Mouse (Mus musculus): ENCODE data around the gene Plekhn1. TPM values are rescaled to one million over a fixed set of nuclear protein-coding genes. Genes with fewer than 3 reads are reported as not detected.

Gene Plekhn1
- total RNA-seq, 1 experiment from 2014 or later: 23.6 TPM

DNA sequence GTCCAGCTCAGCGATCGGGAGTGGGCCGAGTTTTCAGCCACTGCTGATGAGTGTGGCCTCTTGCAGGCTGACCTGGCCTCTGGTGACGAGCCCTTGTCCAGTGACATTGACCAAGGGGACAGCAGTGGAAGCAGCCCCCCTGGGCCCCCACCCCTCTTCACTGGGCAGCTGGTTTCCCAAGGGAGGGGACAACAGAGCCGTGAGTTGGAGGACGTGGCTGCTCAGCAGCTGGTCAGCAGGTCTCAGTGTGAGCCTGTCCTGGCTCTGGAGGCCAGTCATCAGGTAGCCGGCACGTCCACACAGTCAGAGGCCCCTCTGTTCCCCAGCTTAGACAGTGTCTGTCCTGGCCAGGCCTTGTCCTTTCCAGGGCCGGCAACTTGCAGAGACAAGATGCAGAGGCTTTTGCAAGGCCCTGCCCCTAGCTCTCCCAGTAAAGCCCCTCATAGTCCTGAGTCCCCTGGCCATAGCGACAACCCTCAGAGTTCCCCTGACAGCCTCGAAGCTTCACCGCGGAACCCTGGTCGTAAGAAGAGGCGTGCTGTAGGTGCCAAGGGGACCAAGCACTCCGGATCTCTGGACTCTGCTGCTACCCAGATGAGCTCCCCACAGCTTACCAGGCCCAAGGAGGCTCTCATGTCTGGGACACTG, 17.5 kb downstream of the Plekhn1 start:
- ATAC-seq (ENCODE audit: extremely low read depth, insufficient number of reproducible peaks, low FRiP score, poor library complexity, severe bottlenecking): no peak

DNA sequence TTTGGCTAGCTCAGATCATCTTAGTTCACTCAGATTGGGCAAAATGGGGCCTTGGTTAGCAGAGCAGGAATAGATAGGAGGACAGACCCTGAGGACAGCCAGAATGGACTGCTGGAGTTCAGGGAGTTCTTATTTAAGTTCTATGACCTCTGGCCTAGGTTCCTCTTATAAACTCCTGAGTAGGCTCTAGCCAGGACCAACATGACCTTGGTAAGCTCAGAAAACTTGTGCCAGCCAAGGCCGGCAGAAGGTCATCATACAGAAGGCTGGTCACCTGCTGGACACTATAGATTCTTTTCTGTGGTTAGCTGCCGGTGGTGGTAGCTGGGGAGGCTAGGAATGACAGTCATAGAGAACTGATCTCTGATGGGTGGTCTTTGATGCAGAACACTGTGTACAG, 18.5 kb downstream of the Plekhn1 start:
- ATAC-seq (ENCODE audit: extremely low read depth, insufficient number of reproducible peaks, low FRiP score, poor library complexity, severe bottlenecking): no peak

DNA sequence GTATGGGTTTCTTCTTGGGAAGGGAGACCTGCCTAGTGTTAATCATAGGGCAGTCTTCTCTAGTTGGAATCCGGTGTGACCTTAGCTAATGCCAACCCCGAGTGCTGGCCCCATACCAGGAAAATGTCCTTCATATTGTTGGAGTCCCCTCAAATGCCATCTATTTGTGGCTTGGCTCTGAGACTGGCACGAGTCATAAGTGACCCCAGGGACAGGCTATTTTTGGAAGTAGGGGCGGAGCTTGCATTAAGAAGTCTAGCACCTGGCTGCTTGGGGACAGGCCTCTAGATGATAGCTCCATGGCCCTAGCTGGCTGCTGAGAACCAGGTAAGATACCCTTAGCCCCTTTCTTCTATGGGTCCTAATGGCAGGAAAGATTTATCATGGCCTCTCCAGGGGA, 19.0 kb downstream of the Plekhn1 start, which contains the start of gene Perm1:
Perm1 (plus strand) TSS at position 220 of the 400 bp plus-strand sequence.
- no peak for ATAC-seq (ENCODE audit: extremely low read depth, insufficient number of reproducible peaks, low FRiP score, poor library complexity, severe bottlenecking)

DNA sequence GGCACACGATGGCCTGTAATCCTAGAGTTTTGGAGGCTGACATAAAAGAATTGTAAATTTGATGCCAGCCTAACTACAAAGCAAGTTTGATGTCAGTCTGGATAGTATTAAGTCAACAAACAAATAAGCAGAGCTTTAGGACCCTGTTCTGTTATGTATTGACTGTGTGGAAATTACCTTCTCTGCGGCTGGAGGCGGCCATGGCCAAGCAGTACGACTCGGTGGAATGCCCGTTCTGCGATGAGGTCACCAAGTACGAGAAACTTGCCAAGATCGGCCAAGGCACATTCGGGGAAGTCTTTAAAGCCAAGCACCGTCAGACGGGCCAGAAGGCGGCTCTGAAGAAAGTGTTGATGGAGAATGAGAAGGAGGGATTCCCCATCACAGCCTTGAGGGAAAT, 21.5 kb downstream of the Plekhn1 start:
- no peak for ATAC-seq (ENCODE audit: extremely low read depth, insufficient number of reproducible peaks, low FRiP score, poor library complexity, severe bottlenecking)

DNA sequence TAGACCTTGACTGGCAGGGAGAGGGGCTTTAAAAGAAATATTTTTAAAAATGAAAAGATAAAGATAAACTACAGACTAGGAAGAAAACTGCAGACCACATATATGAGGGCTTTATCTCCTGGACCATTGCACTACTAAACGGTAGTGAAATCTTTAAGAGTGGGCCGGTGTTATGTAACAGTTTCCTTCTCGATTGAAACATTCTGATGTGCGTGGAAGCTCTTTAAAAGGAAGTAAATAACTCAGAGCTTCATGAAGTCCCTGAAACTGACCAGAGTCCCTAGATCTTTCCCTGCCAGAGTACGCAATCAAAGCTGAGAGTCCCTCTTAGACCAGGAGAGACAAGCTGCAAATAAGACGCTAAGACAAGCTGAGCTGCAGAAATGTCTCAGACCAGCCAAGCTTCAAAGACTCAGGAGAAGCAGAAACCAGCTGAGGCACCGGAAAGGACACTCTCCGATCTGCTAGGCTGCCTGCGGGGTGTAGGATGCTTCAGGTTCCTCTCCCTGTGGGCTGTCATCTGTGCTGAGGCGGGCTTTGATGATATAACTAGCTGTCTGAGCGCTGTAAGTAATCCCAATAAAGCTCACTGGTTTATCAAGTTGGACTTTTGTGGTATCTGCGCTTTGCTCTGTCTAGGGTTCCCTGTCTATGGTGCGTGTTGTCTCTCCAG, 24.6 kb downstream of the Plekhn1 start:
- ATAC-seq (ENCODE audit: extremely low read depth, insufficient number of reproducible peaks, low FRiP score, poor library complexity, severe bottlenecking): 0 out of 2 replicates have a peak, but pooled peaks have one; percentile 18

DNA sequence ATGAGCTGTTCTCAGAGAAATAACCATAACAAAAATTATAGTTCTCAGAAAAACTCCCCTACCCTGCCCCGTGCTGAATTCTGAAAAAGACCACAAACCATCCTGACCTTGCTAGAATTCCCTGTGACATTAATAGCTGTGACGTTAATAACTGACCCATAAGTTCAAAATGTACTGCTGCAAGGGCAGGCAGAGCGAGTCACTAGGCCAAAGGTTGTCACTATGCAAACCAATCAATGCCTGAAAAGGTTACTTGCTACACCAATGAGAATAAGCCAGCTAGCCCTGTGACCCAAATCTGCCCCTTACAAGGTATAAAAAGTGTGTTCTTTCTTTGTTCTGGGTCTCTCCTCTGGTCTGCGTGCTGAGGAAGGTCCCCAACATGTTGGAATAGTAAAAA, 25.8 kb downstream of the Plekhn1 start:
- ATAC-seq (ENCODE audit: extremely low read depth, insufficient number of reproducible peaks, low FRiP score, poor library complexity, severe bottlenecking): no peak

DNA sequence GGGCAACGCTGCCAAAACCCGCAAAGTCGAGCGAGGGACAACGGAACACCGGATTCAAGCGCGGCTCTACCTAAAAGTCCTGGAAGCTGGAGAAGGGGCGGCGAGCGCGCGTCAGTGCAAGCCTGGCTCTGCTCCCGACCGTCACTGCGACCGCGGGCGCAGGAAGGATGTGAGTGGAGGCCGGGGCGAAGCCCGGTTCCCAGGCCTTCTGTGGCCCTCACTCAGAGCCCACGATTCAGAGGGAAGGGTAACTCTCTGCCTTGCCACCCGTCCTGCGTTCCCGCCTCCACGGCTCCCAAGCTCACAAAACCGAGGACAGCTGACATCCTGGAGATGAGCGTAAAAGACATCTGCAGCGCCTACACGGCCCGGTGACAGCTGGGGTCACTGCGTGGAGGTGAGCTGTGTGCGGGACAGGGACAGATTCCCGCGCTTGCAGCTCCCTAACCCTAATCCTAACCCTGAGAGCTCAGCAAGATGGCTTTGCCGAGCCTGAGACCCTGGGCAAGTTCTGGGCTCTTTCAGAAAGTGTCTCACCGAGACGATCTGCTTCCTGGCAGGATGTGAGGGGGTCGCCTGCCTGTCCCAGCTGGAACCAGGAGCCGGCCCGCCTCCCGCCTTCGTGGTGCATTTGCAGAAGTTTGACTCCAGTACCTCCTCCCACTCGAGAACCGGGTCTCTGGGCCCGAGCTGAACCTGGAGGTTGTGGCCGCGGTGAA, 31.1 kb downstream of the Plekhn1 start:
- no peak for ATAC-seq (ENCODE audit: extremely low read depth, insufficient number of reproducible peaks, low FRiP score, poor library complexity, severe bottlenecking)

DNA sequence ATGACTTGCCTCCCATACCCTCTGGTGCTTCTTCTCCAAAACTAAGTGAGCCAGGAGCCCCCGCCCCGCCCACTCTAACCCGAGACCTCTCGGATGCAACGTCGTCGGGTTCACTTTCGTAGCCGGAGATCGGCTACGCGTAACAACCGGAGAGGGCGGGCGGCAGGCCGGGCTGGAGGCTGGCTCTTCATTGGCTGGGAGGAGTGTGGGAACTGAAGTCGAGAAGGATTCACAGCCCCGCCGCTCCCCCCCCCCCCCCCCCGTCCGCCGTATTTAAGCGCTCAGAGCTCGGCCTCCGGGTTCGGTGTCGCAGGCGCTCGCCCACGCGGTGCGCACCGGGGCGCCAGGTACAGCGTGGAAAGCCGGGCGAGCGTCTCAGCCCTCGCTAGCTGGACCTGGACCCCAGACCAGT, 31.6 kb downstream of the Plekhn1 start, which contains the start of gene AW011738:
AW011738 (plus strand) TSS at position 304 of the 412 bp plus-strand sequence.
- peak; percentile 81 for ATAC-seq (ENCODE audit: extremely low read depth, insufficient number of reproducible peaks, low FRiP score, poor library complexity, severe bottlenecking)

DNA sequence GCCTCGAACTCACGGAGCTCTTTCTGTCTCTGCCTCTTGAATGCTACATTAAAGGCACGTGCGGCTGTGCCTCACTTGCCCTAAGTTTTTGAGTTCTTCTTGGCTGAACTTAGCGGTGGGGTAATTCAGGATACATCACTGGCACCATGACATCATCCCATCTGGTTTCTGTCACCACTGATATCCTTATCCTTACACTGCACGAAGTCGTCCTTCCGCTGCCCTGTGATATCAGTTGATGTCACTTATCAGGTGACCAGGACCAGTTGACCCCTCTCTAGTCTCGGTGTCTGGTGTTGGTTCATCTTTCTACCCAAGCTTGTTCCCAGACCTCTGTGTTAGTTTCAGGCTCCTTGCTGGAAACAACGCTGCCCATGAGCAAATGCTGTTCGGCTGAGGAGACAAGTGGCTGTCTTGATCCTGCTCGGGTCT, 32.2 kb downstream of the Plekhn1 start:
- ATAC-seq (ENCODE audit: extremely low read depth, insufficient number of reproducible peaks, low FRiP score, poor library complexity, severe bottlenecking): no peak

DNA sequence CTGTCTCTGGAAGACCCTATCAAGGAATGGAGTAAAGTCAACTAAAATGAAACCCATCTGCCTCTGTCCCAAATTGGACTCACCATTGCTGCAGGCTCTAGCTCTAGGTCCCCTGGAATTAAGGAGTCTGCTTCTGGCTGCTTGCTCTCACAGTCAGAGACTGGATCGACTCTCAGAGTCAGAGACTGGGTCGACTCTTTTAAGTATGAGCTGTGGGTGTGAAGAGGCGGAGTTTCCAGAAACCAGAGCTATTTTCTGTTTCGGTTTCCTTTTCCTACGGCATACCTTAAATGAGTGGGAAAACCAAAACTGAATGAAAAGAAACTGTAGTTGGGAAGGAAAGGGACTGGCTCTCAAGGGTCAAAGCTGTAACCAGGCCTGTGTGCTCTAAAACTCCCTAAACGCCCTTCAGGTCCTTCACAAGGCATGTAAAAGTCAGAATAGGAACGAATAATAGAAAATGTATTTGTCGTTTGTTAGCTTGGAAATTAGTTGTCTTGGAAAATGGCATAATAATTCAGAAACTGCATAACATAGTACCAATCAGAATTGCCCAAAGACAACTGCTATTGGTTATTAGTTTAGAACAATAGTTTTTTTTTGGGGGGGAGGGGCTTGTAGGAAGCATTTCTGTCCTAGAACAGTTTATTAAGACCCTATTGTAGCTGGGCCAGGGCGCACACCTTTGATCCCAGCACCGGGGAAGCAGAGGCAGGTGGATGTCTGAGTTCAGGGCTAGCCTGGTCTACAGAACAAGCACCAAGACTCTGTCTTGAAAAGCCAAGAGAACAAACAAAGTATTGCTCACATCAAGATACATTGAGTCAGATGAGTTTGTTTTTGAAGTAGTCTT, 33.8 kb downstream of the Plekhn1 start, which contains the start of gene Isg15:
Isg15 (minus strand) TSS at position 196 of the 853 bp plus-strand sequence.
- ATAC-seq (ENCODE audit: extremely low read depth, insufficient number of reproducible peaks, low FRiP score, poor library complexity, severe bottlenecking): peak; percentile 20; the same call in 1 of the 2 replicates

DNA sequence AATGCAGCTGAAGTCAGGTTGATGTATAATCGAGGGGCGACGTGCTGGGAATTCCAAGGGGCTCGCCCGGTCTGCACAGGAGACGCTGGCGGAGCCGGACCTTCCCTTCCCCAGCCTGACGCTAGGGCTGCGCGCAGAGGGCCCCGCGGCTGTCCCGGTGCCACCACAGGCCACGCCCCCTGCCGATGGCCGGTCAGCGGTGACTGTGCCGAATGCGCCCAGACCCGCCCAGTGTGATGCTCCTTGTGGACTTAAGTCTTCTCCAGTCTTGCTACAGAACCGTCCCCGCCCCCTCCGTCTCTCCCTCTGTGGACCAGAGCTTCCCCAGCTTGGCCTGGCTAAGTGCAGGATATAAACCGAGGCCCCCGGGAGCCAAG, 36.8 kb downstream of the Plekhn1 start:
- ATAC-seq (ENCODE audit: extremely low read depth, insufficient number of reproducible peaks, low FRiP score, poor library complexity, severe bottlenecking): peak; percentile 88

DNA sequence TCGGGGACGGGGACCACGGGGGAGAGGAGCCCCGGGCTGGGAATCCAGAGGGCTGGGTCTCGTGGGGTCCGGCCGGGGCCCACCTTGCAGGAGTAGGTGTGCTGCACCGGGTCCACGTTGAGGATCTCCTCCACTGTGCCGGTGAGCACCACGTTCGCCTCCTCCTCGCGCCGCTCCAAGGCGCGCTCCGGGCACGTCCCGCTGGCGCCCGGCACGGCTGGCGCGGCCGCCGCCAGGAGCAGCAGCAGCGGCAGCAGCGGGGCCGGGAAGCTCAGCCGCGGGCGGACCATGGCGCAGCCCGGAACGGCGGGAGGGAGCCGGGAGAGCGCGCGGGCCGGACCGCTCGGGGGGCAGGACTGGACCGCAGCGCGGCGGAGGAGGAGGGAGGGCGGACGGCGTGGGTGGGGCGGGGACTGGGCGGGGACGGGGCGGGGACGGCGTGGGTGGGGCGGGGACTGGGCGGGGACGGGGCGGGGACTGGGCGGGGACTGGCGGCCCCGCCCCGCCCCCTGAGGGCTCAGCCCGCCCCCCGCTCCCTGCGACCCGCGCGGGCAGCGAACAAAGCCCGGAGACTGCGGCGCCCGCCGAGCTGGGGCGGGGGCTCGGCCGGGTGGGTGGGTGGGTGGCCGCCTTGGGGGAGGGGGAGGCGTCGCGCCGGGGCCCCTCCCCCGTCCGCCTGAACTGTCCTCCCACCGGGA, 37.4 kb downstream of the Plekhn1 start, which contains the start of gene Agrn:
Agrn (minus strand) TSS at position 358 of the 698 bp plus-strand sequence.
- peak; percentile 31; the same call in 1 of the 2 replicates for ATAC-seq (ENCODE audit: extremely low read depth, insufficient number of reproducible peaks, low FRiP score, poor library complexity, severe bottlenecking)

DNA sequence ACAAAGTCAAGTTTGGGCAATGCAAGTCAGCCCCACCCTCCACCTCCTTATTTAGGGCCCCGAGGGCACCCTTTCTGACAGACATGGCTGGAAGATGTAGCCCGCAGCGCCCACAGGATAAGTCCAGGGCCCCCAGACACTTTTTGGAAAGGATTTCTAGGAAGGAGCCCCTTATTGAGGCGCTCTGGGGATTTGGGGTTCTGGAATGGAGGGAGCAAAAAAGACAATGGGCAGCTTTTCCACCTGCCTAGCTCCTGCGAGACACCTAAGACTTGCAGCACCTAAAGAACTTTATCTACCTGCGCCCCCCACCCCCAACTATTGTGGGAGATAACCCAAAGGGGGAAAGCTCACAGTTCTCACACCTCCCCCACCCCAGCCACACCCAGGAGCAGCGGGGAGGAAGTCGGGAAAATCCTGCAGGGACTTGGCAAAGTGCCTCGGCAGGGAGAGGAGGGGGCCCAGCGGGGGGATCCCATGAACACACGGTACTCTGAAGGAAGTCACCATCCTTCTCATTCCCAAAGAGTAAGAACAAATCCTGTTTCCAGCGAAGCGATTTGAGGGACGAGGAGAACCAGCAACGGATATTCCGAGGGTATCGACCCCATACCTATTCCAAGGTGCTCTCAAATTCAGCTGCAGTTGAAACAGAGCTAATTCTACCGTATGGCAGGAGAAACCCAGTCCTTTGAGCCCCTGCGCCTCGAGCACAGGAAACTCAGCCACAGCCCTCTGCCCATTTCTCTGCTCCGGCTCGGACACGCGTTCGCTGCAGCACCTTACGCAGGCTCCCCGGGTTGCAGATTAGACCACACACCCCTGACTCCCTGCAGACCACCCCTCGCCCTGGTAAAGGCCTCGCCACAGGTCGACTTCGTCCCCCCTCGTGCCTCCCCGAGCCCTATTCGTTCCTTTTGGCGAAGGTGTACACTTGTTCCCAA, 38.5 kb downstream of the Plekhn1 start:
- no peak for ATAC-seq (ENCODE audit: extremely low read depth, insufficient number of reproducible peaks, low FRiP score, poor library complexity, severe bottlenecking)

DNA sequence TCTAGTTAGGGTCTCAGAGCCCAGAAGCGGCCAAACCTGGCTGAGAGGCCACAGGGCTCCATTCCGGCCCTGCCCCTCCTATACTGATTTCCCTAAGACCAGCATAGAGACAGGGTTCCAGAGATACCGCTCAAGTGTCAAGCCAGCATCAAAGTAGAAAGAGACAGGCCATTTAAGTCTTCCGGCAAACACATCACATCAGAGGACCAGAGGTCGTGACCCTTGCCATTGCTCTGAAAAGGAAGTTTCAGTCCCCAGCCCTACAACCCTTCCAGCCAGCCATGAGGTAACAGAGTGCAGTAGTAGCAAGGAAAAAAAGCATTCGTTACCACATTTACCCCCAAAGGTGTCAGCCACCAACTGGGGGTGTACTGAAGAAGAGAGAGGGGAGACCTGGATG, 40.3 kb downstream of the Plekhn1 start:
- ATAC-seq (ENCODE audit: extremely low read depth, insufficient number of reproducible peaks, low FRiP score, poor library complexity, severe bottlenecking): no peak

DNA sequence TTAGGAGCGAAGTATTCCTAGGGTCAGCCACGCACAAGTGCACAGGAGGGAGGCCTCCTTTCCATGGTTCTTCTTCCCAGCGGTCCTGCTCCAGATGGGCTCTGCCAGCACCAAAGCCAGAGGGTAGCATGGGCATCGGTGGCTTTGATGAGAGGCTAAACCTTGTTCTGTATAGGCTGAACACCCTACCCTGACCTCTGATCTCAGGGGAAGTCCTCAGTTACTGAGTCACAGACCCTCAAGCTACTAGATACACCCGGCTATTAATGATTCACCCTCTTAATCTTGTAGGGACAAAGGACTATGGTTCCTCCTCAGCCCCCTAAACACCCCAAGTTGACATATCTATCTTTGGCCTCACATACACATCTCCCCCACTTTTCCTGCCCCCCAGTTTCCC, 40.8 kb downstream of the Plekhn1 start:
- ATAC-seq (ENCODE audit: extremely low read depth, insufficient number of reproducible peaks, low FRiP score, poor library complexity, severe bottlenecking): no peak

DNA sequence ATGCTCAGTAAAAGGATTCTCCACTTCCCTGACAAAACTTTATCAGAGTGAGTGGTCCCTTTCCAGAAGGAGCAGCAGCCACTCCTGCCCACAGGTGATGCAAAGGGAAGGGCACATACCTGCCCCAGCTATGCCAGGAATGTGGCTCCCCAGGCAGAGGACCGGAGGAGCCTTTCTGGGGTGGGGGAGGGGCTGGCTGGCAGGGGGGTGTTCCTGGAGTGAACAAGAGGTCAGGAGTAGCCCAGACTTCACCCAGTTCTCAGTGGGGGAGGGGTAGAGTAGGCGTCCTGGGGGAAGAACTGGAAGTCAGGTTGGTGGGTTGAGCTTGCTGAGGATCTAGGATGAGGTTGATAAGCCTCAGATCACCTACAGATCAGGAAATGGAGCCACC, 41.5 kb downstream of the Plekhn1 start:
- ATAC-seq (ENCODE audit: extremely low read depth, insufficient number of reproducible peaks, low FRiP score, poor library complexity, severe bottlenecking): no peak
